Mouse (Mus musculus) right cerebral cortex, postnatal 25 days (tissue): ENCODE results near the gene Dnajc15.

Experiments used
- DNase-seq: peaks from one replicate; pipeline ENCODE4 v3.0.0; 2022

Dnajc15 gene

DNA sequence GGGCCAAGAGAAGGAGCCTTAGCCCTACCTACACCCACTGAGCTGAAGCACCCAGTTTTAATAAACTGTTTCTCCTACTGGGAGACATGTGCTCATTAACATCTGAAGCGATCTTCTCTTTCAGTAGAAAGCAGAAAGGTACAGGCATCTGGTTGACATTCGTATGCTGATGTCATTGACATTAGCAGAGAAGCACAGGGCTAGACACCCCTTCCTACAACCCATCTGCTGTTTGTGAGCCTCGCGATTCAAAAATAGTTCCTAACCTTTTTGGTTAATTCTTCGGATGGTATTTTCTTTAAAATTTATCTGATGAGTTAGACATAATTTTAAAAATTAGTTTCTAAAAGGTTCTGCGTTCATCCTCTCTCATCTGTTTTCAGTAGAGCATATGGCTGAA lies 81.9 kb downstream of the Dnajc15 start:
- DNase-seq = no peak

DNA sequence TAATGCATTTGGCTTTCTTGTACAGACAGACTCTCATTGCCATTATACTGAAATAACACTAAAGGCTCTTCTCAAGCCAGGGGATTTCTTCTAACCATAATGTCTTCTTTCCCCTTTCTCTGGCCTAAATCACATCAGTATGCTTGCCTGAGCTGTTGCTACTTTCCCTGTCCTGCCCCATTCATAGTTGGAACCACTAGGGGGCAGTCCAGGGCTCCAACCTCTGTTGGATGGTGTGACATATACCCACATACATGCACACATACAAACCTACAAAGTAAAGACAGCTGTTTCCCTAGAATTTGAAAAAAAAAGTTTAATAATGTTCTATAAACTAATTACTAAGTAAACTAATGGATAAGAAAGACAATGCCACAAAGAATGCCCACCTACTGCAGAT lies 91.7 kb downstream of the Dnajc15 start:
- no peak for DNase-seq

DNA sequence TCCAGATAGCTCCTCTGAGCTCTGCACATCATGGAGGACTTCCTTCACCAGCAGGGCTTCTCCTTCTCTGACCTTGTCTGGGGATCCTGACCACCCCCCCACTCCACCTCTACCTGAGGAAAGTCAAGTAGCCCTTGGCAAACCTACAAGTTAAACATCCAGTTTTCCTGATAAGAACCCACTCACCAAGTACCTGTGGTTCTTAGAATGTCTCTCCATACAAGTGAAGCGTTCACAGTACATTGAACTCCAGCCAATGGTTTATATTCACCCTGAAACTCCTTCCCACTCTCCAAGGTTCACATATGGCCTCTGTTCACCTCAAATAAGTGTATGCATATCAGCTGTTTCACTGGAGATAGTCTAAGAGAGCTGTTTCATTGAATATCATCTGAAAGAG lies 97.6 kb downstream of the Dnajc15 start:
- no peak for DNase-seq

DNA sequence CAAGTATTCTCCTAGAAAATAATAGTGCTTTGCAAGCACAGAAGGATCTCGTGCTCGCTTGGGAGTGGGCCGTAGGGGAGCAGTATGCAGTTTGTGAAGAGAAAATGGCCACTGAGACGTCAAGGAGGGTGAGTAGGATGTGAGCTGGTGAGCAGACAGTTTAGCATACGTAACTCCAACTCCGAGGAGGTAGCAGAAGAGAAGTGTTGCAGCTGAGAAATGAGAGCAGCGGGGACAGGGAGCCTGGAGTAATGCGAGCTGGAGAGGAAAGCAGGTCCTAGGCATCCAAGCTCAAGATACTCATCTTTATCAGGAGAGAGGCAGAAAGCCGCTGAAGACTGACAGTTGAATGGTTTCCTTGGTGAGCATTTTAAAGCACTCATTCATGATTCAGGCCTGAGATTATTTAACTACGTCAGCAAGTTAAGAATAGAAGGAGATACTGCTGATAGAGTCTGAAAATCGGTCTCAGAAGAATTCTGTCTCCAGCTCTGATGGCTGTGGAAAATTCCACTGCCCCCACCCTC lies 98.9 kb downstream of the Dnajc15 start:
- DNase-seq = no peak

DNA sequence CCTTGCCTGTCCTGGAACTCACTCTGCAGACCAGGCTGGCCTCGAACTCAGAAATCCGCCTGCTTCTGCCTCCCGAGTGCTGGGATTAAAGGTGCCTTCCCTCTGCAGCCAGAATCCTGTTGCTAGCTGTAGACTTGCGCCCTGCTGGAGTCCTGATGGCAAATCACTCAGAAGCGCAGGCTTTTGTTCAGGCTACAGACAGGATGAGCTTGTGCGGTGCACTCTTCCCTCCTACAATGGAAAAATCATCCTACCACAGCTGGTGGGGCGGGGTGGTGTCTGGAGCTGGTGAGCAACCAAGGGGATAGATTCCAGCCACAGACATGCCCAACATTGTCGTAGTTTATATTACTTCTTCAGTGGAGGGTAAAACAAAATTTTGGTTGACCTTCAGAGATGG lies 101.6 kb downstream of the Dnajc15 start:
- no peak for DNase-seq

DNA sequence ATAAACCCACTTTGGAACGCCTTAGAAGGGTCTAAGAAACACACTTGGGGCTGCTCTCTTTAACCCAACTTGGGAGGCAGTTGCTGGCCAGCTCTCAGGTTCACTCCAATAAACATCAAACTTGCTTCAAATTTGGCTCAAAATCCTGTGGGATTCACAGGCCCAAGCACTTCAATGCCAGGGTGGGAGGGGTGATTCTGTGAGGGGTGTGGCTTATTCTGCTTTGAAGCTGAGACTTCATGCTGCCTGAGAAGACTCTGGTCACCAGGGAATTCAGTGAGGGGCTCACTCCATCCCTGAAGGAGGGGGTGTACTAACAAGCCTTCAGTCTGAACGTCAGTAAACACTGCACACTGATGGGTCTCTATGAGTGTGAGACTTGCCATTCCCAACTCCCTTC lies 103.3 kb downstream of the Dnajc15 start:
- DNase-seq = no peak
